Mouse (Mus musculus) hindbrain, postnatal 0 days (tissue): ENCODE results near the gene Kcnq2. TPM values are rescaled to one million over a fixed set of nuclear protein-coding genes. Genes with fewer than 3 reads are reported as not detected.
A peak's percentile ranks its signal among the peaks of the same experiment; 100 is the strongest.

ENCODE experiments used
- ATAC-seq: fragments of 200-750 bp; cut with Nextera tagmentation; 2 replicates; pipeline ENCODE4 v1.8.0; 2017; ENCODE audit warnings: mild to moderate bottlenecking, moderate TSS enrichment, moderate library complexity
- DNase-seq: peaks from one replicate; pipeline ENCODE4 v3.0.0-alpha.2; 2015; ENCODE audit warnings: low spot score
- H3K27ac ChIP-seq: fragments of 300-500 bp; sonication (generic); 2 replicates; pipeline ENCODE4 v1.5.1; 2014; ENCODE audit warnings: mild to moderate bottlenecking
- H3K27me3 ChIP-seq: fragments of 300-500 bp; sonication (generic); 2 replicates; pipeline ENCODE4 v1.6.1; 2014; ENCODE audit warnings: low read length, mixed read lengths; ENCODE audit not compliant: insufficient read depth
- H3K36me3 ChIP-seq: fragments of 300-500 bp; sonication (generic); 2 replicates; pipeline ENCODE4 v1.6.1; 2014; ENCODE audit warnings: low read length, mixed read lengths; ENCODE audit not compliant: insufficient read depth
- H3K4me1 ChIP-seq: fragments of 300-500 bp; sonication (generic); 2 replicates; pipeline ENCODE4 v1.6.1; 2014; ENCODE audit warnings: antibody characterized with exemption, low read length, mixed read lengths; ENCODE audit not compliant: insufficient read depth
- H3K4me2 ChIP-seq: fragments of 300-500 bp; sonication (generic); 2 replicates; pipeline ENCODE4 v1.6.1; 2014; ENCODE audit warnings: low read depth, mild to moderate bottlenecking, low read length, moderate library complexity, mixed read lengths
- H3K4me3 ChIP-seq: fragments of 300-500 bp; sonication (generic); 2 replicates; pipeline ENCODE4 v1.5.1; 2014; ENCODE audit warnings: low read length
- H3K9ac ChIP-seq: fragments of 300-500 bp; sonication (generic); replicated peaks from 2 replicates; pipeline ENCODE4 v1.6.1; 2014; ENCODE audit warnings: mild to moderate bottlenecking, low read length, moderate library complexity, mixed read lengths
- H3K9me3 ChIP-seq: fragments of 300-500 bp; sonication (generic); 2 replicates; pipeline ENCODE4 v1.6.1; 2016; ENCODE audit warnings: low read length, mixed read lengths
- CTCF ChIP-seq: IDR thresholded peaks from 2 replicates; pipeline ENCODE4 v1.5.1; 2016; ENCODE audit warnings: antibody characterized with exemption, control low read depth, low read depth
- WGBS: fragments of 180-500 bp; shearing (Covaris S2); extraction: QIAGEN DNeasy Blood & Tissue Kit; methylation state at CpG from one replicate; pipeline ENCODE4 v1.1.7; 2014; 5-methylcytosine and 5-hydroxymethylcytosine counted together
- polyA plus RNA-seq: library from polyadenylated mRNA; unstranded; fragments of >200 nt; fragmentation: Nextera tagmentation; extraction: Ambion mirVana; gene quantifications from 2 replicates; pipeline ENCODE4 v1.2.1, GENCODE M21; 2015
- total RNA-seq: library from RNA; depleted of rRNA; stranded (reverse); fragments of >200 nt; gene quantifications from 2 replicates; pipeline ENCODE4 v1.2.3, GENCODE M21; 2014

The Kcnq2 gene
- total and polyA plus RNA-seq, 2 experiments from 2014 or later, result 34.6 to 142 TPM

GRCm38 (mm10) chr2:181113762-181114361, 21.2 kb downstream of the Kcnq2 start:
- Histone ChIP-seq H3K4me2 (no peak overlapping the region), H3K4me1 (peaks cover 8% of the 10 kb centered on the region; the same call in 1 of the 2 replicates), H3K27me3 (no peaks in the 10 kb centered on the region), H3K4me3 (no peak overlapping the region), H3K9ac (no peak overlapping the region), H3K36me3 (peaks cover under 1% of the 10 kb centered on the region; the same call in 1 of the 2 replicates), H3K27ac (no peak overlapping the region), H3K9me3 (no peaks in the 10 kb centered on the region)
- TF ChIP-seq CTCF, result no peak
- no peak for DNase-seq
- 42% methylated on average over 8 of the region's 8 CpGs for WGBS
- peak; percentile 45 for ATAC-seq

DNA sequence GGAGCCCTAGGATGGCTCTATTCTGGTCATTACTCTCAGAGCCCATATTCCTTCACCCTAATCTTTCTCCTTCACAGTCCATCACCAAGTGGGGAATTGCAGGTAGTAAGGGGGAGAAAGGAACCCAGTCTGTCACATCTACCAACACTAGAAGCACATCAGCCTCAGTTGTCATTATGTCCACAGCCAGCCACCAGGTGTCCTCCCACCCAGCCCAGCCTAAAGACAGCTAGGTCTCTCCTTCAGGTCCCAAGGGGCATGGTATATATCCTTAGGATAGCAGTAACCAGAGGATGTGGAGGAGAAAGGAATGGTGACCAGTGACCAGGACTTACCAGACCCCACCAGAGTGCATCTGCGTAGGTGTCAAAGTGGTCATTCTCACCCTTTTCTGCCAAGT, 23.4 kb downstream of the Kcnq2 start:
- 95% methylated on average over 1 of the region's 1 CpGs for WGBS
- ATAC-seq (no peak), DNase-seq (no peak)
- Histone ChIP-seq H3K4me2 (no peak overlapping the region), H3K4me3 (no peak overlapping the region), H3K27ac (no peak overlapping the region), H3K4me1 (peaks cover 8% of the 10 kb centered on the region; the same call in 1 of the 2 replicates), H3K9me3 (no peaks in the 10 kb centered on the region), H3K36me3 (peaks cover 6% of the 10 kb centered on the region; the same call in 1 of the 2 replicates), H3K27me3 (no peaks in the 10 kb centered on the region), H3K9ac (no peak overlapping the region)
- TF ChIP-seq CTCF, result no peak; the same call in 1 of the 2 replicates

DNA sequence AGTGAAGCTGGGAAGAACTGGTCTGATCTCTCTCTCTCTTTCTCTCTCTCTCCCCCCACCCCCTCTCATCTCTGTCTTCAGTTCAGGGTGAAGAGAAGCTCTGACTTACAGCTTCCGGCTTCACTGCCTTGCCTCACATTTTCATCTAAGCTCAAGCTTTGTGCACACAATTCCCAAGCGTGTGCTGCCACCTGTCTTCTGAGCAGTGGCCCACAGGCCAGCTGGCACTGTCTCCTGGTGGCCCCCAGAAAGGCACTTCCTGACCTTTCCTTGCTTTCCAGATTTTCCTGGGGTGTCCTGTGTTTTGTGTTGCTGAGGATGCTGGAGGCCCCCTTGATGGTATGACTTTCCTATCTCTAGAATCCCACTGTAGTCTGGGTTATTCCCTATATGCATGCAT, 31.0 kb downstream of the Kcnq2 start:
- Histone ChIP-seq H3K27me3 (no peaks in the 10 kb centered on the region), H3K27ac (no peak overlapping the region), H3K9ac (no peak overlapping the region), H3K4me2 (no peak overlapping the region), H3K9me3 (no peaks in the 10 kb centered on the region), H3K4me1 (no peaks in the 10 kb centered on the region), H3K4me3 (no peak overlapping the region), H3K36me3 (peaks cover 15% of the 10 kb centered on the region; the same call in 1 of the 2 replicates)
- ATAC-seq (peak; percentile 34; the same call in 1 of the 2 replicates), DNase-seq (no peak)
- TF ChIP-seq CTCF, result peak; percentile 45
- 59% methylated on average over 2 of the region's 2 CpGs for WGBS

DNA sequence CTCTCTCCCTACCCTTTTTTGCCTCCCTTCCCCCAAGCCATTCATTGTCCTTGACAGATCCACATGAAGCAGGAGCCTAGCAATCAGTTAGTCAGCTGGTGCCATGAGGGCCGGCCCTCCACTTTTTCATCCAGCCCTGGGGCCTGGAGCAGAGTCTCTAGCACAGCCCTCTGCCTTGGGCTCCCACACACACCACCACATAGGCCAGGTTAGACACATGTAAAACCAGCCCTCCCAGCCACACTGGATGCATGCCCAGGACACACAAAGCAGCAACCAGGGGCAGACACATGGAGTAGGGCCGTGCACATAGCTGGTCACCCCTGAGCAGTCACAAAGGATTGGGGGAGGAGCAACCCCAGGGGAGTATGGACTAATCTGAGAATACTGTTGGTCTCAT, 32.9 kb downstream of the Kcnq2 start:
- peak overlapping the region; percentile 55; the same call in 1 of the 2 replicates for H3K27ac ChIP-seq
- H3K36me3 ChIP-seq, result peaks cover 9% of the 10 kb centered on the region; the same call in 1 of the 2 replicates
- no peak overlapping the region for H3K4me3 ChIP-seq
- H3K9ac ChIP-seq, result no peak overlapping the region
- no peak for DNase-seq
- H3K9me3 ChIP-seq, result no peaks in the 10 kb centered on the region
- no peak for TF ChIP-seq CTCF
- no peaks in the 10 kb centered on the region for H3K27me3 ChIP-seq
- WGBS, result 5% methylated on average over 2 of the region's 2 CpGs
- peak; percentile 61 for ATAC-seq
- no peaks in the 10 kb centered on the region for H3K4me1 ChIP-seq
- no peak overlapping the region for H3K4me2 ChIP-seq

DNA sequence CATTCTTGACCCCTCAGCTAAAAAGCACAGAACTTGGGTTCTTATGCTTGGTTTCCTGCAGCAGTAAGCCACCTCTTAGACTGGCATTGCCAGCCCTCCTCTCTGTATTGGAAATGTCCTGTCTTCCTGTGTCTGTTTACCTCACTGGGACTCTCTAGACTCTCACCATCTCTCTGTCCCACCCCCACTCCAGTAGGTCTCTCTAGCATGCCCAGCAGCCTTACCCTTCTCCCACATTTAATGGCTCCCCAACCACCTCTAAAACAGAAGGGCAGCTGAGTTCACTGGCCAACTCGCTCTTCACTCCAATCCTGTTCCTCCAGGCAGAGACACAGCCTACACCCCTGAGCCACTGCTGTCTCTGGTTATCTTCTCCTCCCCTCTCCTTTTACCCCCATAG, 33.5 kb downstream of the Kcnq2 start:
- no peak overlapping the region for H3K4me2 ChIP-seq
- ATAC-seq, result no peak
- no peaks in the 10 kb centered on the region for H3K27me3 ChIP-seq
- peak overlapping the region; percentile 55; the same call in 1 of the 2 replicates for H3K27ac ChIP-seq
- no peak for TF ChIP-seq CTCF
- no peak overlapping the region for H3K4me3 ChIP-seq
- WGBS, result 62% methylated on average over 1 of the region's 1 CpGs
- no peak for DNase-seq
- H3K4me1 ChIP-seq, result no peaks in the 10 kb centered on the region
- H3K36me3 ChIP-seq, result peaks cover 10% of the 10 kb centered on the region; the same call in 1 of the 2 replicates
- H3K9ac ChIP-seq, result no peak overlapping the region
- H3K9me3 ChIP-seq, result no peaks in the 10 kb centered on the region

GRCm38 (mm10) chr2:181100087-181100486, 35.0 kb downstream of the Kcnq2 start:
- Histone ChIP-seq H3K4me1 (no peaks in the 10 kb centered on the region), H3K36me3 (peaks cover 12% of the 10 kb centered on the region; the same call in 1 of the 2 replicates), H3K4me3 (no peak overlapping the region), H3K27me3 (no peaks in the 10 kb centered on the region), H3K9me3 (no peaks in the 10 kb centered on the region), H3K9ac (no peak overlapping the region), H3K27ac (no peak overlapping the region), H3K4me2 (no peak overlapping the region)
- TF ChIP-seq CTCF, result no peak
- DNase-seq (no peak), ATAC-seq (no peak)
- 94% methylated on average over 2 of the region's 2 CpGs for WGBS

- no peaks in the 10 kb centered on the region for H3K27me3 ChIP-seq
- no peaks in the 10 kb centered on the region for H3K9me3 ChIP-seq
- H3K4me1 ChIP-seq, result no peaks in the 10 kb centered on the region
- no peak overlapping the region for H3K4me2 ChIP-seq
- H3K36me3 ChIP-seq, result 0 out of 2 replicates have a peak, but pooled peaks cover 10% of the 10 kb centered on the region
- no peak overlapping the region for H3K27ac ChIP-seq
- 71% methylated on average over 3 of the region's 3 CpGs for WGBS
- no peak for ATAC-seq
- no peak overlapping the region for H3K4me3 ChIP-seq
- TF ChIP-seq CTCF, result no peak
- no peak for DNase-seq
- no peak overlapping the region for H3K9ac ChIP-seq
These were observed 45.0 kb downstream of the Kcnq2 start for GRCm38 (mm10) chr2:181090123-181090522.
